Mouse (Mus musculus) v-Abl transformed pro-B cells (cell line): ENCODE data around the gene Lyzl4.

Experiments
- in situ Hi-C, 2 experiments: fragments of 400-800 bp; cut with MboI; formaldehyde crosslinking; loops; one replicate each; pipeline ENCODE4 v1.15.1; 2025; ENCODE audit not compliant: unreplicated experiment in 2 of 2

The Lyzl4 gene

DNA sequence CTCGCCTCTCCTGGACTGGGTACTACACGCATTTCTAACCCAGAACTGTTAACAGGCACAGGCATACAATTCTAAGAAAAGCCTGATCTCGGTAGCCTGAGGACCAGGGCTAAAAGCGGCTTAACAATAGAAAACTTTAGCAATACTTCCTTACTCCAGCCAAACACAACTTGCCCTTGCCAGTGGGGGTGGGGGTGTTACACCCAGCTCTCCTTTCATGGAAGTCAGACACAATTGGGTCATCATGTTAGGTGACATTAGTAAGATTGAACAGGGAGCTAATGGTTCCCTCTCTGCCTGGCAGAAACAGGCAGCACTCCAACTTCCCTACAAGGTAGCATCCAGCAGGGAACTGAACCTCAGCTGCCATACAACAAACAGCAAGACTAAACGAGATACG lies 32.5 kb downstream of the Lyzl4 start:
- in situ Hi-C loops: loop anchor here (10.0 to 25.0 kb wide), 5 partner anchors 135 to 997 kb away; no protein-coding TSS in a partner anchor

DNA sequence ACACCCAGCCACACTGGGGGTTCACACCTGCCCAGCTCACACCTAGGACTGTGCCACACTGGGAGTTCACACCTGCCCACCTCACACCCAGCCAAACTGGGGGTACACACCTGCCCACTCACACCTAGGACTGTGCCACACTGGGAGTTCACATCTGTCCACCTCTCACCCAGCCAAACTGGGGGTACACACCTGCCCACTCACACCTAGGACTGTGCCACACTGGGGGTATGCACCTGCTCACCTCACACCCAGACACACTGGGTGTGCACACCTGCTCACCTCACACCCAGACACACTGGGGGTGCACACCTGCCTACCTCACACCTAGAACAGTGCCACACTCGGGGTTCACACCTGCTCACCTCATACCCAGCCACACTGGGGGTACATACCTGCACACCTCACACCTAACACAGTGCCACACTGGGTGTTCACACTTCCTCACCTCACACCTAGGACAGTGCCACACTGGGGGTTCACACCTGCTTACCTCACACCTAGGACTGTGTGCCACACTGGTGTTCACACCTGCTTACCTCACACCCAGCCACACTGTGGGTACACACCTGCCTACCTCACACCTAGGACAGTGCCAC lies 35.3 kb downstream of the Lyzl4 start:
- in situ Hi-C loops: loop anchor here (10.0 to 25.0 kb wide), 5 partner anchors 132 to 994 kb away; no protein-coding TSS in a partner anchor

DNA sequence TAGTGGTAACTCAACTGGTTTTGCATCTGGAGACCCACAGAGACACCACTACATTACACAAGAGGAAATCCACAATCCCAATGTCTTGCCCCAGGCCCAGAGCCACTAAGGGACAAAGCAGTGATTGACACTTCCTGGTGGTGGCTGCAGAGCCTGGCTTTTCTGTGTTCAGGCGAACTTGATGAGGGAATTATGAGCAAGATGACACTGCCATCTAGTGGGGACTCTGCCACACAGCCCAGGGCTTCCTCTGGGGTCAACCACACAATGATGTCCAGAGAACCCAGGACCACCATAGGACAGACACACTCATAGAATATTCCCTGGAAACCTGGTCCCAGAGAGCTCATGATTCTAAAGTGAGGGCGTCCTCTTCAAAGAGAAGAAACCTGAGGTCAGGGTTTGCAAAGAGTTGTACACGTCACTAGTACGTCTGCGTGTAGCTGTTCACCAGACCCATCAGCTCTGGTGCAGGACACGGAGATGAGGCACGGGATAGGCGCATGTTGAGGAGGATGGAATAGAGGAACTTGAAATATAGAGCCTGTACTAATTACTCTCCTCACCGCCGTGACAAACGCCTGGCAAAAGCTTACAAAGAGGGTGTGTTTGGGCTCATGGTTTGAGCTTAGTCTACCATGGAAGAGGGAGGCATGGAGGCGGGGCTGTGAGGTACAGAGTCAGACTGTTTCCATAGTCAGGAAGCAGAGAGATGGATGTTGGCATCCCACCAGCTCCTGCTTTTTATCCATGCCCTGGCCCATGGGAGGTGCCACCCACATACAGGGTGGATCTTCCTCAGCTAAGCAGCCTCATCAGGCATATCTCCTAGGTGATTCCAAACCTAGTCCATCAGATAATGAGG lies 36.2 kb downstream of the Lyzl4 start:
- in situ Hi-C loops: loop anchor here (10.0 to 25.0 kb wide), 5 partner anchors 131 to 993 kb away; no protein-coding TSS in a partner anchor

DNA sequence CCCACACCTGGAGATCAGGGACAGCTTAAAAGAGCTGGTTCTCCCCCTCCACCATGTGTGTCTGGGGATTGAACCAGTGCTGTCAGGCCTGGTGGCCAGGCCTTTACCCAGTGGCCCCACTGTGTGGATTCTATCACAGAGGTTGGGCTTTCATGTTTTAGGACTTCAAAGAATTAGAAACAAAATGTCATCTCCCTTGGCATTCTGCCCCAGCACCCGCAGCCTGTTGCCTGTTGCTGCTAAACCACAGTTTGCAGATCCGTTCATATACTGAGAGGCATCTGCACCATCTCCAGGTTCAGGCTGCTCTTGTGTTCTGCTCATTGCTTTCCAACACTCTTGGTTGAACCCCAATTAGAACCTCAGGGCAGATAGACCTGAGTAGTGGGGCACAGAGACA lies 39.5 kb downstream of the Lyzl4 start:
- in situ Hi-C loops: loop anchor here (10.0 to 25.0 kb wide), 5 partner anchors 128 to 990 kb away; no protein-coding TSS in a partner anchor

DNA sequence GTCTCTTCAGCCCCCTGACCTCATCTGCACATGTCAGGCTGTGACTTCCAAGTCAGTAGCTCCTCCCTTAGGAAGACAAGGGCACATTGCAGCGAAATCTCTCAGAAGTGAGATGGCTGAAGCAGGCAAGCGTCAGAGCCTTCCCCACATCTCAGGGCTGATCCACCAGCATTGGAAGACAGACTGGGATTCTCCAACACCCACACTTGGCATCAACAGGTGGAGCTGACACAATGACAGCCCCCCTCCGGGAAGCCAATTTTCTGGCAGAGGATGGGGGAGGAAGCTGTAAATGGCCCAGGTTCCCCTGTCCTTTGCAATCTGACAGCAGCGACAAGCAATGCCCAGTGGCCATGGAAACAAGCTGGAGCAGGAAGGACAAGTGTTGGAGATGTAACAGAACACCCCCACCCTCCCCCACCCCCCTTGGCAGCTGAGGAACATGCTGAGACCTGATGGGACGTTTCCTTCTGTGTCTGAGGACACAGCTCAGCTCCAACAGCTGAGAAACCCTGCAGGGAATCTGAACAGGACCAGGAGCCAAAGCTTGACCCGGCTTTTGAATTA lies 41.0 kb downstream of the Lyzl4 start:
- in situ Hi-C loops: loop anchor here (10.0 to 25.0 kb wide), 5 partner anchors 126 to 989 kb away; no protein-coding TSS in a partner anchor

DNA sequence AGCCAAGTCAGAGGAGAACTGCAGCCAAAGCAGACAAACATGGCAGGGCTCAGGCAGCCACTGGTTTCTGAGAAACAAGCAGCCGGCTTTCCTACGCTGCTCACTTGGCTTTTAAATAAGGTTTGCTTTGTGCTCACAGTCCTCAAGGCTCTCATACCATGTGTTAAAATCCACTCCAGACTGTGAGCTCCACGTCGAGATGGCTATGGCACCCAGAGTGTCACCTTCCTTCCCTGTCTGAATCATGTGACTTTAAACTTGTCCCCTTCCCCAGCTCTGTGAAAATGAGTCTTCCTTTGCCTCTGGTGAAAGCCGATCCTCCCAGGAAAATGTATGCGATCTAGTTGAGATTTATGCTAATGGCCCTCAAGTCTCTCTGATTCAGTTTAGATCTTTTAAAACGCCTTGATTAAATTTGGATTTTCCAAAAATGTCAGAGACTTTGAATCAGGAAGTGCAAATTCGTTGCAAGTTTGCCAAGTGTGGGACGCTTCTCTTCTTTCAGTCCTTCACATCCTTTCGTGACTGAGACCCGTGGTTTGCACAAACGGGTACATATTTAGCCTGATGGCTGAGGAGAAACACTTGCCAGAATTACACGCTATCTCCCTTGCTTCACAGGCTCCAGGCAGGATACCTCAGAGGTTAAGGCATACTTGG lies 41.6 kb downstream of the Lyzl4 start:
- in situ Hi-C loops: loop anchor here (10.0 to 25.0 kb wide), 5 partner anchors 126 to 988 kb away; no protein-coding TSS in a partner anchor

DNA sequence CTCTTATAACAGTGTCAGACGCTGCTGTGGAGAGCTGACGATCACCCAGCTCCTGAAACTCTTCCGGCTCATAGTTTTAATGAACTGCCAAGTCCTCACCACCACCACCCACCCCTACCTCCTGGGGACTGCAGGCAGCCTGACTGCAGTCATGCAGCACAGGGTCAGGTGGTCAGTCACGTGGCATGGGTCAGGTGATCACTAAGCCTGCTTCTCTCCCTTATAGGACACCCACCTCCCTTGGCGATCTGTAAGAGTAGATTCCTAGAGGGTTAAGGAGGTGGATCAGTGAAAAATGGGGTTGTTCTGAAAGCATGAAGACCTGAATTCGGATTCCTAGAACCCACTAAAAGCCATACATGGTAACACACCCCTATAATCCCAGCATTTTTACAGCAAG lies 42.3 kb downstream of the Lyzl4 start:
- in situ Hi-C loops: loop anchor here in 1 of 2 experiments (10.0 to 25.0 kb wide), 3 partner anchors 115 to 1087 kb away; no protein-coding TSS in a partner anchor

DNA sequence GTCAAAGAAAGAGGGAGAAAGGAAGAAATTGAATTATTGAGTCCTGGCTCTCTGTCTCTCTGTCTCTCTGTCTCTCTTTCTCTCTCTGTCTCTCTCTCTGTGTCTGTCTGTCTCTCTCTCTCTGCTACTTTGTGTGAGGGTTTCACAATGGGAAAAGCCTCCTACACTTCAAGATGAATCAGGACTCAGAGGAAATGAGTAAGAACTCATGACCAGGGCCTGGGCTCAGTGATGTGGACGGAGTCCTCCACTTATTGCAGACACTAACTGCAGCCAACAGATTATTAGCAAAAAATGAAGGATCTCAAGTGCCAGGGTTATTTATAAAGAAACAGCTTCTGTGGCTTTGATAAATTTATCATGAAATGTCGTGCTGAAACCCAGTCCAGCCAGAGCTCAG lies 43.8 kb downstream of the Lyzl4 start:
- in situ Hi-C loops: loop anchor here in 1 of 2 experiments (10.0 to 25.0 kb wide), 3 partner anchors 113 to 1086 kb away; no protein-coding TSS in a partner anchor

DNA sequence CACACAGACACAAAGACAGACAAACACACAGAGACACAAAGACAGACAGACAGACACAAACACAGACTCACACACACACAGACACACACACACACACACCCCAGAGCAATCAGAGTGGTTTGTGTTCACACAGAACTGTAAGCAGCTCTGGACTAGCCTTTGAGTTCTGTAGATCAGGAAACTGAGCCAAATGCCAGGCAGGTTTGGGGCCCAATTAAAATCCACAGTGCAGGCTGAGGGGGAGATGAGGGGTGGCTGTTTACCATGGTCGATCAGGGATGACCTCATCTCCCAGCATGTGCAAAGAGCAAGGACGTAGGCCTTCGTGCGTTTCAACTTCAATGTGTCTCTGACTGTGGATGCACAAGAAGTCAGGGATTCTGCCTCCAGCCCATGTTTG lies 47.1 kb downstream of the Lyzl4 start:
- in situ Hi-C loops: loop anchor here in 1 of 2 experiments (10.0 to 25.0 kb wide), 3 partner anchors 110 to 1082 kb away; no protein-coding TSS in a partner anchor

DNA sequence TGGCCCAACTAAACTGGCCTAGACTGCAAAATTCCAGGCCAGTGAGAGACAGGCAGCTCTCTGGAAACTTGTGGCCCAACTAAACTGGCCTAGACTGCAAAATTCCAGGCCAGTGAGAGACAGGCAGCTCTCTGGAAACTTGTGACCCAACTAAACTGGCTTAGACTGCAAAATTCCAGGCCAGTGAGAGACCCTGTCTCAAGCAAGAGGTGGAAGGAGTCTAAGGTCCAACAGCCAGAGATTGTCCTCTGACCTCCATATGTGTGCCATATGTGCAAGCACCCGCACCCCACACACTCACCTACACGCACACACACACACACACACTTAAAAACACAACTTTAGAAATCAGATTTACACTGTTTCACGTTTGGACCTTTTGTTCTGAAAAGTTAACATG lies 48.1 kb downstream of the Lyzl4 start:
- in situ Hi-C loops: loop anchor here in 1 of 2 experiments (10.0 to 25.0 kb wide), 3 partner anchors 109 to 1081 kb away; no protein-coding TSS in a partner anchor

DNA sequence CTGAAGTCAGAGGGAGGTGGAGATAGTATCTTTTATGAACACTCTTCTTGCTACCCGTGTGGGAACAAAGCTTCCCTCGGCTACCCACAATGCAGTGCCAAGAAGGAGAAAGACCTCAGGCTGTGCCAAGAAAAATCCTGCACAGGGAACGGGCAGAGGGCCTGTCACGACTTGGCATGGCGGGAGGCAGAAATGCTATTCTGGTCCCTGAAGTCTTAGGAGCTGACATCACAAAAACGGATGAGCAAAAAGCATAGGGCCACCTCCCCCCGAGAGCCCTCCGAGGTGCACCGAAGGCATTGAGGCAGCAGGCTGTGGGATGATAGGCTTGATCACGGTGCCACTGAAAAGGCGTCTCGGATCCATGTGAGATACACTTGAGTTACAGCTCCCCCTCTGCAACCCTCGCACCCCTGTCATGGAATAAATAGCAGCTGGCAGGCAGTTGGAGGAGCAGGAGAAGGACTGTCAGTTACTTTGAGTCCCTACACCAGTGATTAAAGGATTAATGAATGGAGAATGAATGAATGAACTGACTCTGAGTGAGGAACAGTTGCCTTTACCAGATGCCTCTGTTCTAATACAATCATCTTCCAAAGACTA lies 48.8 kb downstream of the Lyzl4 start:
- in situ Hi-C loops: loop anchor here in 1 of 2 experiments (10.0 to 25.0 kb wide), 3 partner anchors 108 to 1081 kb away; no protein-coding TSS in a partner anchor

DNA sequence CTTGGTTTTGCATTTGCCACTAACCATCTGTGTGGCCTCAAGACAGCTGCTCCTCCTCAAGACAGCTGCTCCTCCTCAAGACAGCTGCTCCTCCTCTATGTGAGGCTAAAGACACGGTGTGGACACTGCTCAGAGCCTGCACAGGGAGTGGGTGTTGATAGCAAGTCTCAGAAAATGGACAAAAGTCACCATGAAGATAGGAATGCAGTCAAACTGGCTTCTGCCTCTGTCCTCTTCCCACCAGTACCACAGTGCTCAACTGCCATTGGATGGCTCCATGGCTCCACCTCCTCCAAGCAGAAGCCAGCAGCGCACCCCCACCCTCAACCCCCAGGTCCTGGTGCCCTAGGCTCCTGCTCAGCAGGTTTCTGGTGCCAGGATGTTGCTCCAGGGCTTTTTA lies 52.4 kb downstream of the Lyzl4 start:
- in situ Hi-C loops: loop anchor here in 1 of 2 experiments (25.0 kb wide), 1 partner anchor 1077 kb away; no protein-coding TSS in a partner anchor

DNA sequence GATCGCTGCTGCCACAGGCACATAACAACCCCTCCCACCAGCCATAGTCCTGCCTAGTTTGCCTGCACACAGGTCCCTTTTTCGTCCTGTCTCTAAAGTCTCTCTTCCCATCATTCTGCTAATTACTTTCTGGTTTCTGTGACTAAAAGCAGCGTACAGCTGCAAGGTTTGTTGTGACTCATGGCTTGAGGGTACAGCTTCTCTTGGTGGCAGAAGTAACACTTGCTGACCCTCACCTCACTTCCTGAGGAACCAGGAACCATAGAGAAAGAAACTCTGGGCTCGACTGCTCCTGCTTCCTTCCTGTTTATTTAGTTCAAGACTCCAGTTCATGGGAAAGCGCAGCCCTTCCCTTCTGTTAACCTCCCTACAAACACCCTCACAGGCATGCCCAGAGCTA lies 67.5 kb downstream of the Lyzl4 start:
- in situ Hi-C loops: no loop called here

DNA sequence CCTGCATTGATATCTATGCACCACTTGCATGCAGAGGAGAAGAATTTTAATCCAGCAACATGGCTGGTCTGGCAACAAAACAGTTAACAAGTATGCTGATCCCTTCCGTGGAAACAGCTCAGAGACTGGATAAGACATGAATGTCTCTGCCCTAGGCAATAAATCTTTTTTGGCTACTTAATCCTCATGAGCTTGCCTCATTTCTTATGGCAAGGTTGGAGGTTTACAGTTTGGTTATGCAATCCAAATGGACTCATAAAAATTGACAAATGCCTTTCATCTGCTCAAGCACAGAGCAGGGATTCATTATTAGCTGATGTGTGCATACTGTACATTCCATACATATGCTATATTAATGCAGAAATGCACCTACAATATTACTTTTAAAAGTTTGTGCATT lies 73.4 kb downstream of the Lyzl4 start:
- in situ Hi-C loops: no loop called here

DNA sequence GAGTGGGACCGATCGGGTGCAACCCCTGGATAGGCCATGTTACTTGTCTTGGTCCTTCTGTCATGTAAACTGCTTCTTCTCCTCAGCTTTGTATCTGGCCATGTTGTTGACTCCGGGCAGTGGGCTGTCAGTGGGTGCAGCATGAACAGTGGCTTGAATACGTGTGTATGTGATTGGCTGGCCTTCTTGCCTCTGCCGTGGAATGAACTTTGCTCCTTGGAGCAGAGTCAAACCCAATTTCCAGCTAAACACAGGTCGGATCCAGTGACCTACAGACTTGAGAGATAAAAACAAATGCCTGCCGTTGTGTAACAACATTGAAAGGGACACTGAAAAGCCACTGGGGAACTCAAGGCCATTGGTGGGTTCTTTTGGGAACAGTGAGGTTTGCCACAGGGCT lies 75.5 kb downstream of the Lyzl4 start:
- in situ Hi-C loops: no loop called here

DNA sequence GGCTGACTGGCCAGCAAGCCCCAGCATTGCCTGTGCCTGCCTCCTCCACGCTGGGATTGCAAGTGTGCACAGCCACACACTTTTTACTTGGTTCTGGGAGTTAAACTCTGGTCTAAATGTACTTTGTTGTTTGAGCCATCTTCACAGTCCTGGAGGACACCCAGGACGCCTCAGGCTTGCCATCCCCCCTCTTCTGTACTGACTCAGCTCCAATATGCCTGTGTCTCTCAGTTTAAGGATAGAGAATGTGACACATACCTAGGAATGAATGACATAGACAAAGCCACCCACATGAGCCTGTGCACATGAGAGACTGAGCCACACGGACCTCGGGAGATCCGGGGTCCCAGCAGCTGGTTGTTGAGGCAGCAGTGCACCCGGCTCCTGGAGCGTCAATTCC lies 78.6 kb downstream of the Lyzl4 start:
- in situ Hi-C loops: no loop called here

DNA sequence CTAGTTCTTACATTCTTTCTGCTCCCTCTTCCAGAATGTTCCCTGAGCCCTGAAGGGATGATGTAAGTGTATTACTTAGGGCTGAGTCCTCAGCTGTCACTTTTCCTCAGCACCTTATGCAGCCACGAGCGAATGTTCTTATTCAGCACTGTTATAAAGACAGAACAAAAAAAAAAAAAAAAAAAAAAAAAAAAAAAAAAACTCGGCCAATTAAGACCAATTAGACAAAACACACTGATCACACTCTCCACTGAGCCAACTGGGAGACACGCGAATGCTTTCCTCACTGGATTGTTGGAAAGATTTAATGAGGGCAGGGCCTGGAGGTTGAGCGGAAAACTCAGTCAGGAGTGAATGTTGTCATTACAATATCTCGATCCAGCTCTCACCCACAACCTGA lies 81.4 kb downstream of the Lyzl4 start:
- in situ Hi-C loops: no loop called here

DNA sequence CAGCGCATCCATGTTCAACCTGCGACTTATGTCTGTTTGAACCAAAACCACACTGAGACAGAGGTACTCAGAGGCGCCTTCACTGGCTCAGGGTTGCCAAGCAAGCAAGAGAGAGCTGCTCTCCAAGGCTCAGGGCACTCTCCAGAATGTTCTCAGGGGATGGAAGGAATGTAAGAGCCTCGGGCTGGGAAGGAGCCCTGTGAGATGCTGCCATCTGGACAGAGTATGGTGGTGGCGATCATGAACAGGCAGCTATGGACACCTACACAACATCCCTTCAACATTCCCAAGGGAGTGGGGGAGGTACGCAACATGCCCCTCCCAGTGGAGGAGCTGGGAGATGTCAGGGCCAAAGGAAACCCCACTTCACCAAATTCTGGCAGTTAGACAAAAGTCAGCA lies 83.7 kb downstream of the Lyzl4 start:
- in situ Hi-C loops: no loop called here

DNA sequence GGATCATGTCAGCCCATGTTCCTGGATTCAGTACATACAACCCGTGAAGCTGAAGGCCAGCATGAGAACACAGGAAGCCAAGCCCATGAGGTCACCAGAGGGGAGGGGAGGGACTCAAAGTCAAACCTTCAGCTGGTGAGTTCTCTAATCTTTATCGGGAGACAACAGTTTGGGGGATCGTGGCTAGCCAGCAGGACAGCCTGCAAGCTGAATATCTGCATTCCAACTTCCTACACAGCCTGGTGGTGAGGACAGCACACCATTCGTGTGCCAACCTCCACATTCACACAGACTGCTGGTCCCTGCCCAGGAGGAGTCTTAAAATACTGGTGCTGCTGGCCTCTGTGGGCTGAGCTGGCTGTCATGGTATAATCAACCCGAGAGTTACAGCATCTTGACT lies 85.0 kb downstream of the Lyzl4 start:
- in situ Hi-C loops: no loop called here
